Mouse (Mus musculus) heart, postnatal 0 days (tissue): ENCODE data around the gene Parp11.

Source experiments
- CTCF ChIP-seq: IDR thresholded peaks from 2 replicates; pipeline ENCODE4 v1.5.1; 2016; ENCODE audit warnings: antibody characterized with exemption, control low read depth, low read depth
- EP300 ChIP-seq: IDR thresholded peaks from 2 replicates; pipeline ENCODE4 v1.6.1; 2016; ENCODE audit warnings: antibody characterized with exemption, low read depth

DNA sequence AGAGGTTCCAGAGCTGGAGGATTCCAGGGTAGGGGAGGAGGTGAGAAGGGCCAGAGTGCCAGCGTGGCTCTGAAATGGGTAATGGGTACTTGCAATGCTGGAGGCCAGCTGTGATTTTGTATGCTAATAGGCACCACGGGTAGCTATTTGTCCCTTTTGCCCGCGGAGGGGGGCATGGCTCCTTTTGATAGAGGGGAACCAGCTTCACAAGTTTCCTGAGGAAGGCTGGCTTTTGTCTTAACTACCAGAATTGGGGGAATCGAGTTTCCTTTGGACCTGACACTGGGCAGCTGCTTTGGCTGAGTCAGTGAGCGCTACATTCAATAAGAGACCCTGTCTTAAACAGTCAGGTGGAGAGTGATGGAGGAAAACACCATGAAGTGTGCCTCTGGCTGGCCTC is 49.2 kb downstream of the Parp11 start:
- TF ChIP-seq CTCF = no peak
- no peak for TF ChIP-seq EP300
